Mouse (Mus musculus): ENCODE results near the gene Il18.

Il18 gene

GRCm38 (mm10) chr9:50554241-50555093 is at the start of gene Il18:
TSS of gene Il18 (plus strand) at chr9:50554827.
- peak; percentile 33 for DNase-seq

- DNase-seq = no peak
Measured at GRCm38 (mm10) chr9:50505405-50505804, 49.2 kb upstream of the Il18 start.

- no peak for DNase-seq
Measured at GRCm38 (mm10) chr9:50507570-50507969, 47.1 kb upstream of the Il18 start.

DNA sequence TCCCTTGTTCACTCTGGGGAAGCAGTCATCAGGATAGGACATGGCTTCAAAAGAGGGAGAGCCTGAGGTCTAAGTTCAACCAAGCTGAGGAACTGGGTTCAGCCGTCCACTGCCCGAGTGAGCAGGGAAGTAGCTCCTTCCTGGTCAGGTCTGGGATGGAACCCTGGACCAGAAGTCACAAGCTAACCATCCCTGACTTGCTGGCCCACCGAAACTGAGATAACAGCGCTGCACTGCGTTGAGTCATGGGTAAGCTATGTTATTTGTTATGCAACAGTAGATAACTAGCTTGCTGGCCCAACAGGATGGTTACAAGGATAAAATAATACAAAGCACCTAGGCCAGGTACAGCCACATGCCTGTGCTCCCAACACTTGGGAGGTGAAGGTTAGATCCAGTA is 39.2 kb upstream of the Il18 start:
- no peak for DNase-seq

DNA sequence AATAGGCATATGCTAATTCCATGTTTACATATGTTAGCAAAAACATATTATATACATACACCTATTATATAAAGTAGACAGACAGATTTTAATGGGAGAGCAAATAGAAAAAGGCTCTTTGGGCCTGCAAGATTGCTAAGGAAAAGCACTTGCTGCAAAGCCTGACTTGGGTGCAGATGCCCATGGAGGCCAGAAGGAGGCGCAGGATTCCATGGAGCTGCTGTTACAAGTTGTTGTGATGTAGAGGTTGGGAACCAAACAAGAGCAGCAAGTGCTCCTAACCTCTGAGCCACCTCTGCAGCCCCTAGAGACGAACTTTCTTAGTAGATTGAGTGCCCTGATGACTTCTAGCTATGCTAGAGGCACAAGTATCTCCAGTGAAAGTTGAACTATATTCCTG is 35.8 kb upstream of the Il18 start:
- no peak for DNase-seq

DNA sequence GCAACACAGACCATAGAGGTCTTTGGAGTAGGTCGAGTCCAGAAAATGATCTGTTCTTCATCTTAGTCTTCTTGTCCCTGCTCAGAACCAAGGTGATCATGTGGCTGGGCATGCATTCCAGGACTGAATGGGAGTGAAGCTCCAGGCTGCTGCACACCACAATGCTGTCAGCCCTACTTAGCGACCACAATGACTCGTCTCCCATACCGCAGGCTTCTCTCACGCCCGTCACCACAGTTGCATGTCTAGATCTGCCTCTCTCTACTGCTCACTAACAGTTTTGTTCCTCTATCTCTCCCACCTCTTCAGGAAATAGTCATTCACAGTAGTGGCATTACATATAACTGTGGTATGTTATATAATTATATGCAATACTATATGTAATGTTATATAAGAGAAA is 33.9 kb upstream of the Il18 start:
- DNase-seq = no peak

- no peak for DNase-seq
Measured at GRCm38 (mm10) chr9:50521562-50521961, 33.1 kb upstream of the Il18 start.

DNA sequence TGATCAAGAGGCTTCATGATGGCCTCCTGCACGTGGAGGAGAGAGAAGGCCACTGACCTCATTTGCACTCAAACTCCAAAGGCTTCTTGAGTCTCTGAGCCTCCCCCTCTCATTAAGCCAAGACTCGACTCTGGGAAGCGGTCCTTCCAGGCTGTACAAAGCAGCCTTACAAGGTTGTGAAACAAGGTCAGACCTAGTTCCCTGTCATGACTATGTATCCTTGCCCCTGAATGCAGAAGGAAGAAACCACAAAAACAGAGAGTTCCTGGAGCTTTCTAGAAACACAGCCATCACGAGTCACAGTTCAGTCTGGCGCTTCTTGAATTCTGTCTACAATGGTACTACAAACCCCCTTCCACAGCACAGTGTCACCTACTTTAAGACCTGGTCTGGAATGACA is 32.1 kb upstream of the Il18 start:
- DNase-seq = no peak

DNA sequence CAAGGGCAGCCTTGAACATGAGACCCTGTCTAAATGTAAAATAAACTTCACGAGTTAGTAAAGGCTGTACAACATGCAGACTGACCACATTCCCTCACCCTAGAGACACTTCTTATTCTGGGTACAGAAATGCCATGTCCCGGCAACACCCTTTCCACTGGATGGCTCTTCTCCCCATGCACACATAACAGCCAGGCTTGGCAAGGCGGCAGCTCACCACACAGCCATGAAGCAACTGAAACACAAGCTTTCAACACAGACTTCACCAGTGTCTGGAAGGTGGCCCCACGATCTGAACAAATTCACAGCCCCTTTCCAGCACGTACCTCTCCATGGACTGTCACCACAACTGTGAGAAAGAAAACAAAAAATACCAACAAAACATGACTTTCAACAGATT is 29.7 kb upstream of the Il18 start:
- DNase-seq = no peak

GRCm38 (mm10) chr9:50525585-50525984 is 29.0 kb upstream of the Il18 start:
- DNase-seq = no peak

GRCm38 (mm10) chr9:50527860-50528259 is 26.8 kb upstream of the Il18 start:
- no peak for DNase-seq

DNA sequence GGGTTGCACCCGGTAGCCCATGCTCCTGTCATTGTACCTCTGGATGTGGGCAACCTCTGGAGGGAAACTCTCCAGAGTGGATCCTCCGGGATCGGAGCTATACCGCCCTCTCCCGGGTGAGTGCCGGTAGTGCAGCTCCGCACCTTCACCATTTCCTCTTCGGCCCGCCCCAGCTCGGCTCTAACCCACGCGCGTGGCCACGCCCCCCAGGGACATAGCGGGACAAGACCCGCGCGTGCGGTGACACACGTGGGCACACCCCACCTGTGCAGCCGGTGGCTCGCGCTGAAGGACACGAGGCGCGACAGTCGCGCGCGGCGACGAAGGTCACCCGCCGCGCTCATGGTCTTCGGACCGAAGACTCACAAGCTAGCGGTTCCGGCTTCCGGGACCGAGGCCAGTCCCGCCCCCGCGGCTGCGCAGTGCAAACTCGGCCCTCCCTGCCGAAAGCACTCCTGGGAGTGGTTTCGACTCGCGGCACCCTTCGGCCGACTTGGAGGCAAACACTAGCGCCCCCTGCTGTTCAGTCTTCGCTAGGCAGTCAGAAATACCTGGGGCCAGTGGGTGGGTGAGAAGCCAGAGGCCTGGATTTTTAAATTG is 26.2 kb upstream of the Il18 start, which contains the start of gene Pts:
Pts (minus strand) TSS at position 432 of the 600 bp plus-strand sequence.
- DNase-seq = peak; percentile 98

DNA sequence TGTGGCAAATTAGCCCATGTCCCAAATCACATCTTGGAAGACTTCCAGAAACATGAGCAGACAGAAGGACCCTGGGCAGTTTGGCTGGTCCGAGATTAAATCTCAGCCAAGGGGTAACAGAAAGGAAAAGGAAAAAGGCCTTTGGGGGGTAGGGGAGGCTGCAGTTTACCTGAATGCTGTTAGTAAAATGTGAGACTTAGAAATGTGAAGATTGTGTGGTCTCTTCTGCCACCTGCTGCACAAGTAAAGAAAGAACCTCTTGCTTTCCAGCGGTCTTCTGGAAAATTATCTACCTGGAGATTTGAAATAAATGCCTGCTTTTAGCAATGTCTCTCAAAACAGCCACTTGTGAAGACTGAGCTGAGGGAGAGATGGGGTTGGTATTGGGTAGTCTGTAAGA is 23.7 kb upstream of the Il18 start:
- DNase-seq = no peak

- DNase-seq = no peak
Measured at GRCm38 (mm10) chr9:50533328-50533727, 21.3 kb upstream of the Il18 start.

- no peak for DNase-seq
Measured at GRCm38 (mm10) chr9:50533791-50534190, 20.8 kb upstream of the Il18 start.

GRCm38 (mm10) chr9:50535930-50536329 is 18.7 kb upstream of the Il18 start:
- DNase-seq = no peak

GRCm38 (mm10) chr9:50536603-50537135 is 18.0 kb upstream of the Il18 start:
- no peak for DNase-seq

- DNase-seq = no peak
Measured at GRCm38 (mm10) chr9:50537295-50537694, 17.3 kb upstream of the Il18 start.

DNA sequence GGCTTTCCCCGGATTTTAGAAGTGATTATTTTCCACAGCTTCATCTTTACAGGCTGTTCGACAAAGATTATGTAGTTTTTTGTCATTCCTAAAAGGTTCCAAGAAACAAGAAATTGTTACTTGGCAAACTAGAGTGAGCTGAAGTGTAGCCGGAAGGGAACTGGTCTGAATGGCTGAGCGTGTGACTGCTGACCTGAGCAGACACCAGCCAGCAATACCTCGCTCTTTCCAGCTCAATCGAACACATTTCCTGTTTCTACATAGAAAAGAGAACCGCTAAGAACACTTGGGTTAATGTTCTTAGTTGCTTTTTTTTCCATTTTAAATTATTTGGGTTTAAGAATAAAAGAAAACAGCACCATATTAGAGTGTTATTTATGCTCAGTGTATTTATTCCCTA is 14.5 kb upstream of the Il18 start:
- DNase-seq = no peak

DNA sequence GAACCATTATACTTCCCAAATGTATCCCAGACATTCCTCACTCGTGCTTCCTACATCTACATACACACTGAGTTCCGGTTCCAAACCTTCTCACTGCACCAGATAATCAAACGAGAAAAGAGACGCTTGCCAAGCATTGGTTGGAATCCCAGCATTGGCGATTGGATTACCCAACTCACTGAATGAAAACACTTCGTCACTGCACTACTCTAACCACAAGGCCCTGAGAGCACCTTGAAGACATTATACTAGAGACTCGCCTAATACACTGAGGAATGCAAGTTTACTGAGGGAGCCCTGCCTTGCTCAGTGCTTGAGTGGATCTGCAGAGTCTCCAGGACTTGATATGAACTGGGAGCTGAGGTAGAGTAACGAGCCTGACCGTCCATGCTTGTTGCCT is 12.2 kb upstream of the Il18 start:
- no peak for DNase-seq

GRCm38 (mm10) chr9:50547859-50548478 is 6.7 kb upstream of the Il18 start:
- DNase-seq = no peak

DNA sequence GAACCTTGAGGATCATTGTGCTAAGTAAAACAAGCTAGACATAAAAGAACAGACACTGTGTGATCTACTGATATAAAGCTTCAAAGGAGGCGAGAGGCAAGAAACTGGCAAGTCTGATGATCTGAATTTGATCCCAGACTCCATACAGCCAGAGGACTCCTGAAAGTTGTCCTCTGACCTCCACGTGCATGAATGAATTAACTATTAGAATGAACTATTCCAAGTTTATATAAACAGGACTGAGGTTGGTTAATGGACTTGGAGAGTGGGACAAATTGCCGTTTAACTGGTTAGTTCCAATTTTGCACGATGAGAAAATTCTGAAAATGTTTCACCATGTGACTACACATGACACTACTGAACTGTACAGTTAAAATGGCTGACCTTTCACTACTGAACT is 5.7 kb upstream of the Il18 start:
- DNase-seq = no peak

- DNase-seq = no peak
Measured at GRCm38 (mm10) chr9:50552206-50552605, 2.4 kb upstream of the Il18 start.

DNA sequence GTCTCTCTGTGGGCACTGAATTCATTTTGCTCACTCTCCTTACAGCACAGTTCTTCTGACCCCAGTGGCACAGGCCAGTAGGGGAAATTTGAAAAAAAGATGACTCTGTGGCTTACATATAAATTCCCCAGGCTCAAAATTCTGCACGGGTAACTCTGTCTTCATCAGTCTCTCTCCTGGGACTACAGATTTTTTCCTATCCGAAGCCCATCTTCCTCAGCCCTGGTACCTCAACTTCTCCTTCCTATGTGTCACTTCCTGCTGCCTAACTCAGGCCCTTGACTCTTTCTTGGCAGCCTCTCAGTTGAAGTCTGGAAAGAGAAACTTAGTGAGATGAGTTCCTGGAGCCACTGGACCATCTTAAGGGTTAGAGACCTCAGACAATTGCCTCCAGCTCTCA is 1.1 kb upstream of the Il18 start:
- DNase-seq = no peak
